In the genomic region with DNA sequence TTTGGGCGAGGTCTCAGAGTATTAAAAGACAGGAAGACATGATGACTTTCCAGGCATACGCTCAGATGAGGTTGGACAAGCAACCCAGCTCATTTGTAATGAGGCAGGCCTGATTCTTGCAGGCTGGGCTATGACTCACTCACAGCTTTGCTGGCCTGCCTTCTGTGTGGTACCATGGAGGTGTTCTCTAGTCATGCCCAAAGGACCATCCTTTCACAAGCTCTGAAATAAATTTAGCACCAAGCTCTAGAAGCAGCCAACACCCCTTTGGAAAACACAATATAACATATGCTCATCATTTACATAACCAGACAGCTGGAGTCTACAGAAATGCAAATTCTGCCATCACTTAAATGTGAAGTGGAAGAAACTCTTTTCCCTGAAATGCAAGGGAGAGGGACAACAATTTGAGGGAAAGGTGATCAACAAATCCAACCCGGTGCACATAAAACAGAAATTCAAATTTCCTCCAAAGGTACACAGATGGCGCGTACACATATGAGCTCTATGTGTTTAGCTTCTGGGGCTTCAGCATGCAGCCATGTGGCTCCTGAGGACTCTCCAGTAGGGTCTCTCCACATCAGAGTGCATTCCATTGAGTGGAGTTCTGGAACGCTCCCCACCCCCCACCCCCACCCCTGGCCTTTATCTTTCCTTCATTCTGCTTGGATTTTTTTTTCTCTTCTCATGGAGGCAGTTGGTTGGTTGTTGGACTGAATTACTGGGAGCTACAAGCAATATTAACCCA, we compare ENCODE assay signal across 9 mouse cellular contexts.
A peak's percentile ranks its signal among the peaks of the same experiment; 100 is the strongest.
DNase-seq lines count a peak whose midpoint lies in the region.
"Had no signal": no experiment of that assay in that cellular context is flagged by ENCODE, and none has a peak within 500 bp of the region (broad histone marks: within the 10 kb centered on the region; RNA-seq: fewer than 3 reads in every experiment).

No protein-coding gene starts in this region.

- intact Hi-C loops in left cerebral cortex, postnatal 14 days (cut with DNase I) = loop anchor here (10.0 kb wide), 1 partner anchor 123 kb away; no protein-coding TSS in a partner anchor

- DNase-seq in Muller cell, postnatal 12 days (ENCODE audit: inconsistent ontology term) = peak; percentile 9
- DNase-seq in NIH3T3 (ENCODE audit: low read depth) = peak; percentile 16
- DNase-seq in frontal cortex, postnatal 25 days (ENCODE audit: low spot score in 2 of 2) = peak; percentile 30 to 42
- DNase-seq in left cerebral cortex, postnatal 14 days (ENCODE audit: low spot score in 2 of 2) = peak; percentile 68 to 83
- no peak for DNase-seq in spleen, adult 18-20 months
- DNase-seq in urinary bladder, adult 18-20 months (ENCODE audit: low spot score in 2 of 2) = no peak
- no peak for DNase-seq in ovary, postnatal 14 days (ENCODE audit: low spot score)
- DNase-seq: kidney, adult 18-20 months; thymus, postnatal 4 days had no signal

Comparison
In these comparisons a context has a peak if more than half of its experiments do, and no peak if none do; other contexts are left out.
1. DNase-seq: peak in Muller cell, postnatal 12 days (single experiment), NIH3T3 (single experiment), frontal cortex, postnatal 25 days (2 of 2) and left cerebral cortex, postnatal 14 days (2 of 2); none in spleen, adult 18-20 months (0 of 2), urinary bladder, adult 18-20 months (0 of 2) and ovary, postnatal 14 days (single experiment).